Mouse (Mus musculus) stomach, embryonic 16.5 days (tissue): ENCODE data around the gene 1190005I06Rik. TPM values are rescaled to one million over a fixed set of nuclear protein-coding genes. Genes with fewer than 3 reads are reported as not detected.

Source experiments
- ATAC-seq: fragments of 200-750 bp; cut with Nextera tagmentation; 2 replicates; pipeline ENCODE4 v1.8.0; 2017; ENCODE audit warnings: moderate number of reproducible peaks, moderate TSS enrichment; ENCODE audit not compliant: insufficient read depth, low FRiP score
- H3K27ac ChIP-seq: fragments of 300-500 bp; sonication (generic); 2 replicates; pipeline ENCODE4 v1.5.1; 2014; ENCODE audit warnings: low read length
- H3K27me3 ChIP-seq: fragments of 300-500 bp; sonication (generic); 2 replicates; pipeline ENCODE4 v1.6.1; 2014; ENCODE audit warnings: low read length, control low read depth, mixed read lengths; ENCODE audit not compliant: control insufficient read depth, insufficient read depth
- H3K36me3 ChIP-seq: fragments of 300-500 bp; sonication (generic); 2 replicates; pipeline ENCODE4 v1.6.1; 2014; ENCODE audit warnings: low read length; ENCODE audit not compliant: control insufficient read depth, insufficient read depth
- H3K4me1 ChIP-seq: fragments of 300-500 bp; sonication (generic); 2 replicates; pipeline ENCODE4 v1.6.1; 2014; ENCODE audit warnings: low read length, control low read depth, mixed read lengths; ENCODE audit not compliant: control insufficient read depth, insufficient read depth
- H3K4me2 ChIP-seq: fragments of 300-500 bp; sonication (generic); 2 replicates; pipeline ENCODE4 v1.6.1; 2014; ENCODE audit warnings: low read depth, low read length, mixed read lengths
- H3K4me3 ChIP-seq: fragments of 300-500 bp; sonication (generic); replicated peaks from 2 replicates; pipeline ENCODE4 v1.5.1; 2014; ENCODE audit warnings: mild to moderate bottlenecking, low read length
- H3K9ac ChIP-seq: fragments of 300-500 bp; sonication (generic); 2 replicates; pipeline ENCODE4 v1.6.1; 2014; ENCODE audit warnings: low read length
- H3K9me3 ChIP-seq: fragments of 300-500 bp; sonication (generic); replicated peaks from 2 replicates; pipeline ENCODE4 v1.6.1; 2016; ENCODE audit warnings: low read length, control low read depth; ENCODE audit not compliant: control insufficient read depth
- WGBS: fragments of 180-500 bp; shearing (Covaris S2); extraction: QIAGEN DNeasy Blood & Tissue Kit; methylation state at CpG from one replicate; pipeline ENCODE4 v1.1.7; 2014; 5-methylcytosine and 5-hydroxymethylcytosine counted together
- polyA plus RNA-seq: library from polyadenylated mRNA; unstranded; fragments of >200 nt; fragmentation: Nextera tagmentation; extraction: Ambion mirVana; gene quantifications from 2 replicates; pipeline ENCODE4 v1.2.1, GENCODE M21; 2015

The 1190005I06Rik gene
- polyA plus RNA-seq, 1 experiment from 2014 or later: 3.4 TPM

GRCm38 (mm10) chr8:120656322-120657052 lies 9.1 kb upstream of the 1190005I06Rik start:
- no peak overlapping the region for H3K27ac ChIP-seq
- ATAC-seq: no peak
- no peak overlapping the region for H3K9ac ChIP-seq
- H3K4me3 ChIP-seq: no peak overlapping the region
- H3K4me1 ChIP-seq: no peaks in the 10 kb centered on the region; the same call in 1 of the 2 replicates
- 85% methylated on average over 7 of the region's 7 CpGs for WGBS
- peaks cover 14% of the 10 kb centered on the region for H3K36me3 ChIP-seq
- H3K9me3 ChIP-seq: no peaks in the 10 kb centered on the region
- no peak overlapping the region for H3K4me2 ChIP-seq
- H3K27me3 ChIP-seq: no peaks in the 10 kb centered on the region

GRCm38 (mm10) chr8:120644663-120645062 lies 2.8 kb downstream of the 1190005I06Rik start:
- peak; percentile 26 for ATAC-seq
- Histone ChIP-seq H3K4me2 (no peak overlapping the region), H3K27ac (0 out of 2 replicates have a peak overlapping the region, but pooled peaks have one; percentile 1), H3K4me3 (no peak overlapping the region), H3K9me3 (no peaks in the 10 kb centered on the region), H3K36me3 (no peaks in the 10 kb centered on the region), H3K4me1 (no peaks in the 10 kb centered on the region), H3K9ac (no peak overlapping the region), H3K27me3 (no peaks in the 10 kb centered on the region)
- WGBS: 63% methylated on average over 7 of the region's 7 CpGs

GRCm38 (mm10) chr8:120642031-120642662 lies 5.3 kb downstream of the 1190005I06Rik start:
- no peak for ATAC-seq
- Histone ChIP-seq H3K9ac (no peak overlapping the region), H3K27me3 (no peaks in the 10 kb centered on the region), H3K4me2 (no peak overlapping the region), H3K27ac (no peak overlapping the region), H3K9me3 (no peaks in the 10 kb centered on the region), H3K4me3 (no peak overlapping the region), H3K4me1 (no peaks in the 10 kb centered on the region), H3K36me3 (no peaks in the 10 kb centered on the region)
- WGBS: 71% methylated on average over 10 of the region's 10 CpGs

- H3K9ac ChIP-seq: no peak overlapping the region
- H3K4me2 ChIP-seq: no peak overlapping the region
- no peak for ATAC-seq
- H3K4me1 ChIP-seq: no peaks in the 10 kb centered on the region
- H3K27ac ChIP-seq: no peak overlapping the region
- 27% methylated on average over 8 of the region's 8 CpGs for WGBS
- no peaks in the 10 kb centered on the region for H3K36me3 ChIP-seq
- H3K27me3 ChIP-seq: no peaks in the 10 kb centered on the region
- H3K9me3 ChIP-seq: no peaks in the 10 kb centered on the region
- H3K4me3 ChIP-seq: no peak overlapping the region
These were observed 6.2 kb downstream of the 1190005I06Rik start for GRCm38 (mm10) chr8:120641245-120641644.

- peak overlapping the region; percentile 79 for H3K9ac ChIP-seq
- no peaks in the 10 kb centered on the region for H3K36me3 ChIP-seq
- H3K27me3 ChIP-seq: peaks cover 5% of the 10 kb centered on the region
- WGBS: under 1% methylated on average over 39 of the region's 42 CpGs
- no peak overlapping the region for H3K27ac ChIP-seq
- H3K4me1 ChIP-seq: peaks cover 8% of the 10 kb centered on the region
- H3K4me2 ChIP-seq: peak overlapping the region; percentile 100
- no peaks in the 10 kb centered on the region for H3K9me3 ChIP-seq
- peak overlapping the region; percentile 65 for H3K4me3 ChIP-seq
- peak; percentile 63 for ATAC-seq
These were observed 13.0 kb downstream of the 1190005I06Rik start for GRCm38 (mm10) chr8:120634329-120634839.

GRCm38 (mm10) chr8:120633665-120634271 lies 13.7 kb downstream of the 1190005I06Rik start:
- peaks cover 8% of the 10 kb centered on the region for H3K4me1 ChIP-seq
- no peak overlapping the region for H3K27ac ChIP-seq
- 2% methylated on average over 44 of the region's 44 CpGs for WGBS

GRCm38 (mm10) chr8:120632969-120633664 lies 14.3 kb downstream of the 1190005I06Rik start:
- Histone ChIP-seq H3K27ac (no peak overlapping the region), H3K27me3 (peaks cover 5% of the 10 kb centered on the region), H3K9ac (no peak overlapping the region; the same call in 1 of the 2 replicates), H3K36me3 (no peaks in the 10 kb centered on the region), H3K9me3 (no peaks in the 10 kb centered on the region), H3K4me3 (no peak overlapping the region; the same call in 1 of the 2 replicates), H3K4me1 (peaks cover 8% of the 10 kb centered on the region), H3K4me2 (peak overlapping the region; percentile 100)
- 42% methylated on average over 17 of the region's 17 CpGs for WGBS
- ATAC-seq: no peak

More at GRCm38 (mm10) chr8:120633665-120634271, 13.7 kb downstream of the 1190005I06Rik start:
- H3K36me3 ChIP-seq: no peaks in the 10 kb centered on the region
- peak overlapping the region; percentile 65 for H3K4me3 ChIP-seq
- H3K9ac ChIP-seq: peak overlapping the region; percentile 79
- peak overlapping the region; percentile 100 for H3K4me2 ChIP-seq
- H3K9me3 ChIP-seq: no peaks in the 10 kb centered on the region
- peaks cover 5% of the 10 kb centered on the region for H3K27me3 ChIP-seq
- peak; percentile 12; the same call in 1 of the 2 replicates for ATAC-seq

- Histone ChIP-seq H3K9ac (no peak overlapping the region), H3K27ac (no peak overlapping the region), H3K27me3 (peaks cover 5% of the 10 kb centered on the region), H3K4me2 (no peak overlapping the region), H3K36me3 (no peaks in the 10 kb centered on the region), H3K9me3 (no peaks in the 10 kb centered on the region), H3K4me1 (peaks cover 8% of the 10 kb centered on the region), H3K4me3 (no peak overlapping the region)
- WGBS: 80% methylated on average over 21 of the region's 21 CpGs
- ATAC-seq: no peak
These were observed 15.7 kb downstream of the 1190005I06Rik start for GRCm38 (mm10) chr8:120631441-120632375.
